Mouse (Mus musculus) cerebral cortex, adult 2 months (tissue): Measurements from ENCODE around the gene Gimd1.

Experiments used
- WGBS: fragments of 180-500 bp; shearing (Covaris S2); methylation state at CpG from one replicate; pipeline ENCODE4 v1.1.7; 2018; 5-methylcytosine and 5-hydroxymethylcytosine counted together

The Gimd1 gene

GRCm38 (mm10) chr3:132629601-132630239 is at the start of gene Gimd1:
Gene Gimd1, plus strand, starts transcription at chr3:132629820.
- 94% methylated on average over 11 of the region's 11 CpGs for WGBS

GRCm38 (mm10) chr3:132581198-132581597 is 48.4 kb upstream of the Gimd1 start:
- WGBS = 75% methylated on average over 3 of the region's 3 CpGs

- WGBS = 57% methylated on average over 4 of the region's 4 CpGs
Observed at GRCm38 (mm10) chr3:132582339-132582738, 47.3 kb upstream of the Gimd1 start.

- 86% methylated on average over 8 of the region's 8 CpGs for WGBS
Observed at GRCm38 (mm10) chr3:132585122-132585972, 44.3 kb upstream of the Gimd1 start.

- 83% methylated on average over 1 of the region's 1 CpGs for WGBS
Observed at GRCm38 (mm10) chr3:132588146-132588545, 41.5 kb upstream of the Gimd1 start.

- WGBS = 81% methylated on average over 3 of the region's 3 CpGs
Observed at GRCm38 (mm10) chr3:132590010-132590409, 39.6 kb upstream of the Gimd1 start.

GRCm38 (mm10) chr3:132590604-132591003 is 39.0 kb upstream of the Gimd1 start:
- whole genome bisulfite sequencing = 80% methylated on average over 1 of the region's 1 CpGs

GRCm38 (mm10) chr3:132628741-132629140 is 879 bp upstream of the Gimd1 start:
- WGBS = 28% methylated on average over 8 of the region's 8 CpGs

- WGBS = 68% methylated on average over 2 of the region's 2 CpGs
Observed at GRCm38 (mm10) chr3:132633261-132633660, 3.6 kb downstream of the Gimd1 start.

- 90% methylated on average over 3 of the region's 3 CpGs for WGBS
Observed at GRCm38 (mm10) chr3:132637080-132637479, 7.5 kb downstream of the Gimd1 start.

GRCm38 (mm10) chr3:132644071-132644470 is 14.5 kb downstream of the Gimd1 start:
- 89% methylated on average over 4 of the region's 4 CpGs for WGBS

GRCm38 (mm10) chr3:132646814-132647213 is 17.2 kb downstream of the Gimd1 start:
- 50% methylated on average over 1 of the region's 1 CpGs for WGBS

GRCm38 (mm10) chr3:132649368-132649767 is 19.7 kb downstream of the Gimd1 start:
- WGBS = 71% methylated on average over 7 of the region's 7 CpGs

- WGBS = 57% methylated on average over 5 of the region's 5 CpGs
Observed at GRCm38 (mm10) chr3:132650191-132650590, 20.6 kb downstream of the Gimd1 start.

- 54% methylated on average over 3 of the region's 3 CpGs for WGBS
Observed at GRCm38 (mm10) chr3:132651776-132652175, 22.2 kb downstream of the Gimd1 start.

- 85% methylated on average over 7 of the region's 7 CpGs for WGBS
Observed at GRCm38 (mm10) chr3:132653959-132654358, 24.3 kb downstream of the Gimd1 start.

- WGBS = 74% methylated on average over 2 of the region's 2 CpGs
Observed at GRCm38 (mm10) chr3:132655955-132656354, 26.3 kb downstream of the Gimd1 start.

- WGBS = 86% methylated on average over 2 of the region's 2 CpGs
Observed at GRCm38 (mm10) chr3:132677494-132677893, 47.9 kb downstream of the Gimd1 start.

GRCm38 (mm10) chr3:132683447-132684230 is 54.0 kb downstream of the Gimd1 start, which contains the start of gene Tbck:
Gene Tbck, plus strand, starts transcription at chr3:132684144.
- WGBS = under 1% methylated on average over 42 of the region's 42 CpGs

GRCm38 (mm10) chr3:132684231-132684928 is 54.8 kb downstream of the Gimd1 start, which contains the start of gene Aimp1:
Gene Aimp1, minus strand, starts transcription at chr3:132684370.
- 1% methylated on average over 27 of the region's 27 CpGs for WGBS
